Mouse (Mus musculus): ENCODE measurements at regions not wholly inside any gene's neighbourhood (a gene's known extent, or its start where the extent isn't known, plus 50 kb on each side); places are given as distances from the start of the nearest gene placed in this dataset.

DNA sequence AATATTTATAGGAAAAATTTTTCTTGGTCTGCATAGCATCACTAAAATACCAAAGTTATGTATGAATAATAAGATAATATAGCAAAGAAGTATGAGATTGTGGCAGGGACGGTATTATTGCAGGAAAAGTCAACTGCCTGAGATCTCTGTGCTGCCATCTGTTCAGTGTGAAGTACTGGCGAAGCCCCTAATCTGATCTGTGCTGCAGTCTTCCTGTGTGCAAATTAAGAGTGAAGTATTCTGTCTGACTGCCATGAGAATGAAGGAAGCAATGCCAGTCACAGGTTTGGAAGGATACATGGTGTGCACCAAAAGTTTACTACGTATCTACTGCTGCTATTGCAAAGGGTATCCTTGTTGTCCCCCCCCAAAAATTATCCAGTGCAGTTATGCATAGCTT lies 501.5 kb downstream of the Rab28 start:
- no peaks in the 10 kb centered on the region for H3K27me3 ChIP-seq (ENCODE audit: insufficient read depth, low read length)
- no peak overlapping the region for H3K9ac ChIP-seq (replicated peaks; ENCODE audit: low read length)
- ATAC-seq (ENCODE audit: low FRiP score, low TSS enrichment), result no peak
- no peaks in the 10 kb centered on the region for H3K9me3 ChIP-seq (ENCODE audit: low read length)
- H3K4me2 ChIP-seq (replicated peaks; ENCODE audit: low read depth, low read length), result no peak overlapping the region
- H3K27ac ChIP-seq (ENCODE audit: low read length), result no peak overlapping the region
- 80% methylated on average over 3 of the region's 3 CpGs for WGBS
- H3K36me3 ChIP-seq (ENCODE audit: insufficient read depth, low read length), result no peaks in the 10 kb centered on the region
- no peaks in the 10 kb centered on the region for H3K4me1 ChIP-seq (ENCODE audit: insufficient read depth, low read length)
- no peak overlapping the region for H3K4me3 ChIP-seq (ENCODE audit: low read length)

DNA sequence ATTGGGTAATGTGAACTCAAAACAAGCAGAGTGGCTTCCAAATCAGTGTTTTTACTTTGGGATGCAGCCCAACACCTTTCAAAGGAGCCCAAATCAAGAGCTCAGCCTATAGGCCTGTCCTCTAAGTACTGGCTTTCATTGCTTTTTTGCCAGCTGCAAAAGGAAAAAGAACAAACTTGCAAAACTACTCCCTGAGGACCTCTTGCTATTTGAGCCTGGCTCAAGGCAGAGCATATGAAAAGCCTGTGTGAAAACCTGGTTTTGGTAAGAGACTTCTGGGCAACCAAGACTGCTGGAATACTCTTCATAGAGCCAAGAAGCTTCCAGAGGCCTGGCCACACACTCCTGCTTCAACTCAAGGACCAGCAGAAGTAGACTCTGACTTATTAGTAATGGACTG lies 503.5 kb downstream of the Rab28 start:
- no peaks in the 10 kb centered on the region for H3K9me3 ChIP-seq (ENCODE audit: low read length)
- no peaks in the 10 kb centered on the region for H3K4me1 ChIP-seq (ENCODE audit: insufficient read depth, low read length)
- H3K27me3 ChIP-seq (ENCODE audit: insufficient read depth, low read length), result no peaks in the 10 kb centered on the region
- no peak overlapping the region for H3K4me3 ChIP-seq (ENCODE audit: low read length)
- no peak overlapping the region for H3K4me2 ChIP-seq (replicated peaks; ENCODE audit: low read depth, low read length)
- H3K9ac ChIP-seq (replicated peaks; ENCODE audit: low read length), result no peak overlapping the region
- no peaks in the 10 kb centered on the region for H3K36me3 ChIP-seq (ENCODE audit: insufficient read depth, low read length)
- H3K27ac ChIP-seq (ENCODE audit: low read length), result no peak overlapping the region
- ATAC-seq (ENCODE audit: low FRiP score, low TSS enrichment), result no peak

DNA sequence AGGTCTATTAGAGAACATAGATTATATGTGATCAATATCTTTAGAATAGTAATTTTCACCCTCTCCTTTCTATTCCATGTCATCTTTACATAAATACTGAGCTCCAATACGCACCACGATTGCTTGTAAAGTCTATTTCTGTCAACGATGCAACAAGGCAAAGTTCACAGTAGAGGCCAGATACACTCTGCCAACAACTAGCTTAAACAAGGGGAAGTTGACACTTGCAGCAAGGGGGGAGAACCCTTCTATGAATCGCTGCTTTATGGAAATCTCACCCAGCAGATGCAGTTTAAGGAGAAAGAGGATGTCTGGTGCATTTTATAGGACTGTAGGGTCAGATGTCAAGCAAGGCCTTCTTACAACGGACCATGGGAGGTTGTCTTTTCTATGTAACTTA lies 520.8 kb downstream of the Rab28 start:
- Histone ChIP-seq H3K27ac (ENCODE audit: low read length) (no peak overlapping the region), H3K4me1 (ENCODE audit: insufficient read depth, low read length) (no peaks in the 10 kb centered on the region), H3K27me3 (ENCODE audit: insufficient read depth, low read length) (no peaks in the 10 kb centered on the region), H3K4me3 (ENCODE audit: low read length) (no peak overlapping the region), H3K36me3 (ENCODE audit: insufficient read depth, low read length) (no peaks in the 10 kb centered on the region), H3K4me2 (replicated peaks; ENCODE audit: low read depth, low read length) (no peak overlapping the region), H3K9ac (replicated peaks; ENCODE audit: low read length) (no peak overlapping the region), H3K9me3 (ENCODE audit: low read length) (no peaks in the 10 kb centered on the region)
- ATAC-seq (ENCODE audit: low FRiP score, low TSS enrichment), result no peak
- 65% methylated on average over 5 of the region's 5 CpGs for WGBS

DNA sequence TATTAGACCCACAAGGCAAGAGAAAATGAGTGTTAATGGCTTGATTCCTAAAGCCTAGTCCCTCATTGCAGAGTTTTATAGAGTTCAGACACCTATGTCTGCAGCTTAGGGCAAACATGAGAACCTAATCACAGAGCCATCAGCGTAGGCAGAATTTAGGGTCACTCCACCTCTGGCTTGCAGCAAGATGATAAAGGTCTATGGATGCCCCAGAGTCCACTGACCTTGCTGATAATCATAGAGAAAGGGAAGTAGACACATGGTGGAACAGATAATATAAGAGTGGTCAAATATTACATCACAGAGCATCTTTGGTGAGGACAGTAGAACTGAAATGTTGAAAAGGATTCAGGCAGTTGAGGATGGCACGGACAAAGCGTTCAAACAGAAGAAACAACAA lies 530.7 kb downstream of the Rab28 start:
- Histone ChIP-seq H3K4me1 (ENCODE audit: insufficient read depth, low read length) (no peaks in the 10 kb centered on the region), H3K27ac (ENCODE audit: low read length) (no peak overlapping the region), H3K4me2 (replicated peaks; ENCODE audit: low read depth, low read length) (no peak overlapping the region), H3K36me3 (ENCODE audit: insufficient read depth, low read length) (no peaks in the 10 kb centered on the region), H3K9me3 (ENCODE audit: low read length) (no peaks in the 10 kb centered on the region), H3K9ac (replicated peaks; ENCODE audit: low read length) (no peak overlapping the region), H3K4me3 (ENCODE audit: low read length) (no peak overlapping the region), H3K27me3 (ENCODE audit: insufficient read depth, low read length) (no peaks in the 10 kb centered on the region)
- WGBS, result 89% methylated on average over 3 of the region's 3 CpGs
- ATAC-seq (ENCODE audit: low FRiP score, low TSS enrichment), result no peak

DNA sequence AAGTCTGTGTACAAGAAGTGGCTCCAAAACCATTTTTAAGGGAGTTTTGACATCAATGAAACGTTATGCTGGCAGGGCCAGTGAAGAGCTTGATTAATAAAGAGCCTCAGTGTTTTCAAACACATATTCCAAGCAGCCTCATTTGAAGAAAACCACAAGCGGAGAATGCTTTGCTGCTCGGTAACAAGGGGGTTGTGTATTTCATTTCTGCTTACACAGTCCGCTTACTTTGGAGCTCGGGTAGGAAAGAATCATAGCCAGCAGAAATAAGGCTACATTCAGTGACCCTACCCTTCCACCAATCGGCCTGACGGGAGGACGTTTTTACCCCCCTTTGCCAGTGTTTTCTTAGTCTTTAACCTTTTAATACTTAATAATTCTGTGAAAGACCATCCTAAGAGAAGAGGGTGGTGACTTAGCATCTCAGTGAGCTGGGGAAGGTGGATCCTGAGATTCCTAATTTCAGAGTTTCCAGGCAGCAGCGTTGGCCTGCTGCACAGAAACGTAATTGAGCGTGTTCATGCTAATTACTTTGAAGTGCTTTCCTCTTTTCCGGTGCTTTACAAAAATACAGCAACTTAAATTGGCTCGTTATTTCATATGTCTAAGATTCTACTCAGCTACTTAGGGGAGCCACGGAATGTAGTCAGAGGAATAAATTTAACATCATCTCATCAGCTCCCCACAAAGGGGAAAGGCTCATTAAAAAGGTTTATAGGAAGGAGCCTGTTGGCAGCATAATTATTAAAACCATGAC lies 541.9 kb downstream of the Rab28 start:
- ATAC-seq (ENCODE audit: low FRiP score, low TSS enrichment), result no peak
- Histone ChIP-seq H3K4me3 (ENCODE audit: low read length) (no peak overlapping the region), H3K36me3 (ENCODE audit: insufficient read depth, low read length) (no peaks in the 10 kb centered on the region), H3K9me3 (ENCODE audit: low read length) (no peaks in the 10 kb centered on the region), H3K27ac (ENCODE audit: low read length) (no peak overlapping the region), H3K4me2 (replicated peaks; ENCODE audit: low read depth, low read length) (no peak overlapping the region), H3K9ac (replicated peaks; ENCODE audit: low read length) (no peak overlapping the region), H3K27me3 (ENCODE audit: insufficient read depth, low read length) (no peaks in the 10 kb centered on the region), H3K4me1 (ENCODE audit: insufficient read depth, low read length) (no peaks in the 10 kb centered on the region)
- 60% methylated on average over 14 of the region's 14 CpGs for WGBS

DNA sequence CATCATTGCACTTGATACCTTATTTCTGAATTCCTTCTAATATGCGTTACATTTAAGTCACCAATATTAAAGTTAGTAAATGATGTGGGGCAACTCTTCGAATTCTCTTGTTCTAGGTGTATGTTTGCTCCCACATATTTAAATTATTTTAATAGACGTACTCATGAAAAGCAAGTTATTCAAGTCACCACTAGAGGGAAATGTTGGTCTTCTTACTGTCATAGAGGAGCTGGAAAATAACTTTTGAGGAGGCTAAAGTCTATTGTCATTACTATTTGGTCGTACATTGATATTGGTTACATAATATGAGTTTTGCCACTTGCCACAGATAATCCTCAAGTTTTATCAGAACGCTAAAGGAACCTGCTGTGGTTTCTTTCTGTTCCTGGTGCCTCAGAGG lies 582.9 kb downstream of the Rab28 start:
- Histone ChIP-seq H3K9ac (replicated peaks; ENCODE audit: low read length) (no peak overlapping the region), H3K36me3 (ENCODE audit: insufficient read depth, low read length) (no peaks in the 10 kb centered on the region), H3K4me3 (ENCODE audit: low read length) (no peak overlapping the region), H3K27me3 (ENCODE audit: insufficient read depth, low read length) (0 out of 2 replicates have a peak, but pooled peaks cover 5% of the 10 kb centered on the region), H3K4me2 (replicated peaks; ENCODE audit: low read depth, low read length) (no peak overlapping the region), H3K27ac (ENCODE audit: low read length) (no peak overlapping the region), H3K4me1 (ENCODE audit: insufficient read depth, low read length) (no peaks in the 10 kb centered on the region), H3K9me3 (ENCODE audit: low read length) (no peaks in the 10 kb centered on the region)
- ATAC-seq (ENCODE audit: low FRiP score, low TSS enrichment), result no peak
- WGBS, result 19% methylated on average over 5 of the region's 5 CpGs

DNA sequence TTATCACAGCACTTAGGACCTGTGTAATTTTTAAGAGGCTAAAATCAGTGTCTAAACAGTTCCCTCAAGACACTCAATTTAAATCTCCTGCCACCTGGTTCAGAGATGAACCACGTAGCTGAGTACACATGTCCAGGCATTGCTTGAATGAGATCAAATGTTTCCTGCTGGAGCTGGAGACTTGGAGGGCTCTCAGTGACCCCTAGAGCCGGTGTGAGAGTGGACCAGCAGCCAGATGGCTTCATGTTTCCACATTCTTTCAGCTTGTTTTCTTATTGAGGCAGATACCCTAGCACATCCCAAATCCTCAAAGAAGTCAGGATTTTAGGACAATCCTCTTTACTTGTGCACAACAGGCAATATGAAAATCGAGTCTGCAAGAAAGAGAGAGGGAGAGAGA lies 590.3 kb downstream of the Rab28 start:
- Histone ChIP-seq H3K27ac (ENCODE audit: low read length) (no peak overlapping the region), H3K9ac (replicated peaks; ENCODE audit: low read length) (no peak overlapping the region), H3K4me2 (replicated peaks; ENCODE audit: low read depth, low read length) (no peak overlapping the region), H3K4me1 (ENCODE audit: insufficient read depth, low read length) (no peaks in the 10 kb centered on the region), H3K4me3 (ENCODE audit: low read length) (no peak overlapping the region), H3K9me3 (ENCODE audit: low read length) (no peaks in the 10 kb centered on the region), H3K27me3 (ENCODE audit: insufficient read depth, low read length) (no peaks in the 10 kb centered on the region), H3K36me3 (ENCODE audit: insufficient read depth, low read length) (no peaks in the 10 kb centered on the region)
- WGBS, result 17% methylated on average over 3 of the region's 3 CpGs
- no peak for ATAC-seq (ENCODE audit: low FRiP score, low TSS enrichment)

DNA sequence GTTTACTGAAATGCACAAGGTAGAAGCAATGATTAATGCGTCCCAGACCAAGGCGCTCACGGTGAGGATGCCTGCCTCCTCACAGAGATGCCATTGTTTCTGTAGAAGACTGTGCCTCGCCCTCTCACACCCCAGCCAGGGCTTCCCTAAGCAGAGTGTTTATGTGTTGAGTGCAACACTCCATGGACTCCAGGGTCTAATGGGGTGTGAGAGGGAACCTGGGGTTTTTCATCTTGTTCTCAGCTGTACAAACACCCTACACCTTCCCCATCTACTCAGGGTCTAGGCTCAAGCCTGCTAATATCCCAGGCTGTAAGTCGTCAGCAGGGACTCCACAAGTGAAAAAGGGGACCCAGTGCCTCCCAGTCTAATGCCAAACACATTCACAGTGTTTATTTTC lies 620.2 kb downstream of the Rab28 start:
- no peak overlapping the region for H3K4me2 ChIP-seq (replicated peaks; ENCODE audit: low read depth, low read length)
- no peaks in the 10 kb centered on the region for H3K4me1 ChIP-seq (ENCODE audit: insufficient read depth, low read length)
- H3K4me3 ChIP-seq (ENCODE audit: low read length), result no peak overlapping the region
- no peaks in the 10 kb centered on the region for H3K9me3 ChIP-seq (ENCODE audit: low read length)
- no peaks in the 10 kb centered on the region for H3K36me3 ChIP-seq (ENCODE audit: insufficient read depth, low read length)
- ATAC-seq (ENCODE audit: low FRiP score, low TSS enrichment), result no peak
- no peak overlapping the region for H3K27ac ChIP-seq (ENCODE audit: low read length)
- 58% methylated on average over 5 of the region's 5 CpGs for WGBS
- no peak overlapping the region for H3K9ac ChIP-seq (replicated peaks; ENCODE audit: low read length)
- no peaks in the 10 kb centered on the region for H3K27me3 ChIP-seq (ENCODE audit: insufficient read depth, low read length)

DNA sequence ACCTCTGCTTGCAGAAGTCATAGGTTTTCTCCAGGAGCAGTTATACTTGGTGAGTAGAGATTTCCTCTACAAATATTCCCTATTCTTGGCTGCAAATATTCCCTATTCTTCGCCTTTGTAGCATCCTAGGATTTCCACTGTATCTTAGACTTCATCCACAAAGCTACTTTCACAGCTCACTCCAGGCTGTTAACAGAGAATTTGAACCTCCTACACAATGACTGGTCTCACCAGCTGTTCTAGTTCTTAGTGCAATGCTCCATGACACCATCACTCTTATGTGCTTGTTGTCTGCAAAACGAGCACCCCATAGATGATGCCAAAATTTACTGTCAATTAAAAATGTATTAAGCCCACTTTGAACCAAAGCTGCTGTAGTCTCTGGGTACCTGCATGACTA lies 631.5 kb downstream of the Rab28 start:
- Histone ChIP-seq H3K4me2 (replicated peaks; ENCODE audit: low read depth, low read length) (no peak overlapping the region), H3K9ac (replicated peaks; ENCODE audit: low read length) (no peak overlapping the region), H3K9me3 (ENCODE audit: low read length) (no peaks in the 10 kb centered on the region), H3K4me1 (ENCODE audit: insufficient read depth, low read length) (no peaks in the 10 kb centered on the region), H3K27ac (ENCODE audit: low read length) (no peak overlapping the region), H3K36me3 (ENCODE audit: insufficient read depth, low read length) (no peaks in the 10 kb centered on the region), H3K4me3 (ENCODE audit: low read length) (no peak overlapping the region), H3K27me3 (ENCODE audit: insufficient read depth, low read length) (no peaks in the 10 kb centered on the region)
- WGBS, result 71% methylated on average over 2 of the region's 2 CpGs
- no peak for ATAC-seq (ENCODE audit: low FRiP score, low TSS enrichment)

DNA sequence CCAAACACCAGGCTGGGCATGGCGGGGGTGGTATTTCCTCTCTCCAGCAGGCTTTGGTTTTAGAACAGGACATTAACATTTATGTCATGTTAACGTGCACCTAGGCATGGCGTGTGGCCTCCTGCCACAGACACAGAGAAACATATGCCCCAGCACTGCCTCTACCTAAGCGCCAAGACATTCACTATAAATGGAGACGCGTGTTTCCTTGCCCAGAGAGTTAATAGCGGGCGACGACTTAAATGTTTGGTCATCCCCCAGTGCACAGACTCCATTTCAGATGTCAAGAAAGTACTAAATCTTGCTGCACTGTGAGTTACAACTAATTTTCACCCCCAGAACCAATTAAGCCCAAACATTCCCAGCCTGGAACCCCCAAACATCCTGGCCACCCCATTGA lies 646.3 kb downstream of the Rab28 start:
- 22% methylated on average over 9 of the region's 9 CpGs for WGBS
- ATAC-seq (ENCODE audit: low FRiP score, low TSS enrichment), result peak; percentile 67; the same call in 1 of the 2 replicates
- no peaks in the 10 kb centered on the region for H3K27me3 ChIP-seq (ENCODE audit: insufficient read depth, low read length)

More for the DNA sequence above, 646.3 kb downstream of the Rab28 start:
- Histone ChIP-seq H3K4me2 (replicated peaks; ENCODE audit: low read depth, low read length) (no peak overlapping the region), H3K27ac (ENCODE audit: low read length) (no peak overlapping the region), H3K4me3 (ENCODE audit: low read length) (no peak overlapping the region), H3K9me3 (ENCODE audit: low read length) (no peaks in the 10 kb centered on the region), H3K9ac (replicated peaks; ENCODE audit: low read length) (no peak overlapping the region), H3K36me3 (ENCODE audit: insufficient read depth, low read length) (no peaks in the 10 kb centered on the region), H3K4me1 (ENCODE audit: insufficient read depth, low read length) (no peaks in the 10 kb centered on the region)

Measured in kidney, embryonic 16.5 days (tissue).